Mouse (Mus musculus) heart, adult 2 months (tissue): ENCODE results near the gene Polg. TPM values are rescaled to one million over a fixed set of nuclear protein-coding genes. Genes with fewer than 3 reads are reported as not detected.

Source experiments
- DNase-seq, 2 experiments: peaks; one replicate each; pipeline ENCODE4 v3.0.0; 2021
- H3K27ac ChIP-seq: fragments of 200-600 bp; 2 replicates; pipeline ENCODE4 v1.8.1; 2022
- H3K27me3 ChIP-seq: fragments of 200-500 bp; 2 replicates; pipeline ENCODE4 v1.6.1; 2012; ENCODE audit warnings: mild to moderate bottlenecking, low read length, inconsistent platforms, mixed read lengths; ENCODE audit not compliant: control insufficient read depth, insufficient read depth
- H3K36me3 ChIP-seq: fragments of 200-500 bp; 2 replicates; pipeline ENCODE4 v1.6.1; 2012; ENCODE audit warnings: low read length, inconsistent platforms; ENCODE audit not compliant: control insufficient read depth, insufficient read depth
- H3K4me1 ChIP-seq: fragments of 200-500 bp; 2 replicates; pipeline ENCODE4 v1.6.1; 2011; ENCODE audit warnings: low read length; ENCODE audit not compliant: control insufficient read depth, insufficient read depth
- H3K4me3 ChIP-seq: fragments of 200-600 bp; 2 replicates; pipeline ENCODE4 v1.8.1; 2022
- H3K79me2 ChIP-seq: fragments of 200-500 bp; replicated peaks from 2 replicates; pipeline ENCODE4 v1.6.1; 2012; ENCODE audit warnings: mild to moderate bottlenecking, inconsistent platforms, low read length, moderate library complexity, mixed read lengths; ENCODE audit not compliant: control insufficient read depth, insufficient read depth
- H3K9ac ChIP-seq: fragments of 200-500 bp; 2 replicates; pipeline ENCODE4 v1.6.1; 2012; ENCODE audit warnings: low read depth, mild to moderate bottlenecking, control low read depth, inconsistent platforms, low read length, mixed read lengths
- CTCF ChIP-seq: fragments of 200-600 bp; IDR thresholded peaks from 2 replicates; pipeline ENCODE4 v1.8.1; 2022; ENCODE audit warnings: antibody characterized with exemption, mild to moderate bottlenecking, moderate library complexity
- EP300 ChIP-seq: fragments of 200-500 bp; IDR thresholded peaks from 2 replicates; pipeline ENCODE4 v1.6.1; 2011; ENCODE audit warnings: low read depth, low read length, control low read depth; ENCODE audit not compliant: insufficient read depth
- POLR2A ChIP-seq: fragments of 200-500 bp; IDR thresholded peaks from 2 replicates; pipeline ENCODE4 v1.6.1; 2011; ENCODE audit warnings: mild to moderate bottlenecking, low read depth, low read length, control low read depth; ENCODE audit not compliant: insufficient read depth
- WGBS: fragments of 180-500 bp; shearing (Covaris S2); methylation state at CpG from one replicate; pipeline ENCODE4 v1.1.7; 2018; 5-methylcytosine and 5-hydroxymethylcytosine counted together
- intact Hi-C: fragments of 180-260 bp; cut with DNase I; formaldehyde crosslinking; loops from one replicate; pipeline ENCODE4 v1.15.1; 2025
- polyA plus RNA-seq: library from polyadenylated mRNA; depleted of rRNA; stranded (reverse); fragments of >200 nt; gene quantifications from 2 replicates; pipeline ENCODE4 v1.2.3, GENCODE M21; 2012
- total RNA-seq, 2 experiments: library from RNA; stranded (reverse); gene quantifications; 2 replicates each; pipeline ENCODE4 v1.2.3; 2021

Gene Polg
- total and polyA plus RNA-seq, 3 experiments, result 40.5 to 66.5 (median 53.0) TPM

GRCm38 (mm10) chr7:79428243-79428642, 37.9 kb downstream of the Polg start:
- Histone ChIP-seq H3K4me3 (no peak overlapping the region), H3K9ac (no peak overlapping the region), H3K27me3 (no peaks in the 10 kb centered on the region), H3K79me2 (no peaks in the 10 kb centered on the region), H3K27ac (no peak overlapping the region), H3K4me1 (no peaks in the 10 kb centered on the region), H3K36me3 (no peaks in the 10 kb centered on the region)
- TF ChIP-seq POLR2A, result no peak
- no peak for TF ChIP-seq CTCF
- TF ChIP-seq EP300, result no peak
- intact Hi-C loops, result no loop called here
- WGBS, result 68% methylated on average over 5 of the region's 5 CpGs
- DNase-seq, result no peak

- TF ChIP-seq CTCF (no peak), POLR2A (no peak), EP300 (no peak)
- Histone ChIP-seq H3K4me3 (no peak overlapping the region), H3K4me1 (no peaks in the 10 kb centered on the region), H3K36me3 (no peaks in the 10 kb centered on the region), H3K27ac (no peak overlapping the region), H3K9ac (no peak overlapping the region), H3K79me2 (no peaks in the 10 kb centered on the region), H3K27me3 (no peaks in the 10 kb centered on the region)
- intact Hi-C loops, result no loop called here
- WGBS, result 87% methylated on average over 10 of the region's 10 CpGs
- no peak for DNase-seq
Measured at GRCm38 (mm10) chr7:79425804-79426203, 40.4 kb downstream of the Polg start.

DNA sequence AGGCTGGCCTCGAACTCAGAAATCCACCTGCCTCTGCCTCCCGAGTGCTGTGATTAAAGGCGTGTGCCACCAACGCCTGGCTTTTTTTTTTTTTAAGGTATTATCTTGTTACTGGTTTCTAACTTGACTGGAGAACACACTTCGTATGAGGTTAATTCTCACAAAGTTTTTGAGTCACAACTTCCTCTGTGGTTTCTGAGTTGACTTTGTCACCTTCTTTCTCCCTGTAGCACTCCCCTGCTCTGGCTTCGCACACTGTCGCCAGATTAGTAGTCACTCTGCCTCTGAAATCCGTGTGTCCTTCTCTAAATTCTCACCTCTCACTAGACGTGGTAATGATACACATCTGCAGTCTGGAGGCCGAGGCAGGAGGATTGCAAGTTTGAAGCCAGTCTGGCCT, 43.3 kb downstream of the Polg start:
- WGBS, result 93% methylated on average over 10 of the region's 10 CpGs
- no peak overlapping the region for H3K9ac ChIP-seq

GRCm38 (mm10) chr7:79419950-79420349, 46.2 kb downstream of the Polg start:
- no peaks in the 10 kb centered on the region for H3K27me3 ChIP-seq
- intact Hi-C loops, result no loop called here
- no peak for DNase-seq
- WGBS, result 87% methylated on average over 7 of the region's 7 CpGs
- H3K9ac ChIP-seq, result no peak overlapping the region
- TF ChIP-seq CTCF, result no peak
- no peak for TF ChIP-seq EP300
- TF ChIP-seq POLR2A, result no peak
- H3K27ac ChIP-seq, result no peak overlapping the region
- no peaks in the 10 kb centered on the region for H3K79me2 ChIP-seq
- no peaks in the 10 kb centered on the region for H3K36me3 ChIP-seq
- no peak overlapping the region for H3K4me3 ChIP-seq
- H3K4me1 ChIP-seq, result no peaks in the 10 kb centered on the region

More for the DNA sequence above, 43.3 kb downstream of the Polg start:
- H3K27ac ChIP-seq, result no peak overlapping the region
- no peaks in the 10 kb centered on the region for H3K79me2 ChIP-seq
- no peak overlapping the region for H3K4me3 ChIP-seq
- TF ChIP-seq CTCF (no peak), POLR2A (no peak), EP300 (no peak)
- intact Hi-C loops, result no loop called here
- DNase-seq, result no peak
- no peaks in the 10 kb centered on the region for H3K4me1 ChIP-seq
- no peaks in the 10 kb centered on the region for H3K36me3 ChIP-seq
- no peaks in the 10 kb centered on the region for H3K27me3 ChIP-seq

GRCm38 (mm10) chr7:79414449-79415375, 51.5 kb downstream of the Polg start:
- no peak overlapping the region for H3K4me3 ChIP-seq
- H3K27me3 ChIP-seq, result no peaks in the 10 kb centered on the region
- H3K4me1 ChIP-seq, result no peaks in the 10 kb centered on the region
- intact Hi-C loops, result no loop called here
- no peaks in the 10 kb centered on the region for H3K79me2 ChIP-seq
- DNase-seq, result no peak
- WGBS, result 87% methylated on average over 18 of the region's 18 CpGs
- H3K9ac ChIP-seq, result no peak overlapping the region
- H3K36me3 ChIP-seq, result no peaks in the 10 kb centered on the region
- H3K27ac ChIP-seq, result no peak overlapping the region
- TF ChIP-seq CTCF (no peak), EP300 (no peak), POLR2A (no peak)

DNA sequence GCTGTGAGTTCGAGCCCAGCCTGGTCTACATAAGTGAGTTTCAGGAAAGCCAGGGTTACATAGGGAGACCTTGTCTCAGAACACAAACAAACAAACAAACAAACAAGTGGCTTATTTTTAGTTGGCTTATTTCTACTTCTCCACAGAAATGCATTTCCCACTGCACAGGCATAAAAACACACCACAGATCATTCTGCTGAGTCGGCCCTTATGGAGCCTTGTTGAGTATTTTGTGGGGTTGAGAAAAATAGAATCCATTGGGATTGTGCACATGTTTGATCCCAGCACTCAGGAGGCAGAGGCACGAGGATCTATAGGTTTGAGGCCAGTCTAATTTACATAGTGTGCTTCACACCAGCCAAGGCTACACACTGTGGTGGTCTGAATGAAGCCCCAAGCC, 65.9 kb downstream of the Polg start:
- intact Hi-C loops, result no loop called here
- Histone ChIP-seq H3K4me1 (no peaks in the 10 kb centered on the region), H3K27me3 (no peaks in the 10 kb centered on the region), H3K27ac (no peak overlapping the region), H3K9ac (no peak overlapping the region), H3K36me3 (no peaks in the 10 kb centered on the region), H3K4me3 (no peak overlapping the region), H3K79me2 (no peaks in the 10 kb centered on the region)
- DNase-seq, result no peak
- TF ChIP-seq CTCF, result no peak
- no peak for TF ChIP-seq EP300
- no peak for TF ChIP-seq POLR2A
- WGBS, result 79% methylated on average over 3 of the region's 3 CpGs
